Comparison of ENCODE assay signal across 28 mouse cellular contexts in genomic region chr15:87793661-87794060, GRCm38 (mm10).
"Had no signal": no experiment of that assay in that cellular context is flagged by ENCODE, and none has a peak within 500 bp of the region (broad histone marks: within the 10 kb centered on the region; RNA-seq: fewer than 3 reads in every experiment).

No protein-coding gene starts in this region.

- H3K27me3 ChIP-seq: limb, embryonic 12.5 days; limb, embryonic 13.5 days; limb, embryonic 15.5 days; liver, embryonic 12.5 days; liver, embryonic 13.5 days; liver, embryonic 15.5 days; lung, embryonic 15.5 days; megakaryocyte, embryonic 14.5 days; midbrain, embryonic 12.5 days; midbrain, embryonic 13.5 days; midbrain, embryonic 15.5 days; neural tube, embryonic 12.5 days had no signal

- DNase-seq: left cerebral cortex, postnatal 4 days; liver; liver, embryonic 13.5 days; liver, postnatal 0 days; lung, adult 18-20 months; lung, adult 2 months; lung, embryonic 14.5 days; lung, postnatal 10 days; lung, postnatal 14 days; lung, postnatal 36 days; lung, postnatal 4 days; midbrain, embryonic 14.5 days had no signal

- H3K9me3 ChIP-seq: limb, embryonic 10.5 days; limb, embryonic 12.5 days; limb, embryonic 13.5 days; limb, embryonic 15.5 days; liver, embryonic 15.5 days; lung, embryonic 15.5 days; midbrain, embryonic 10.5 days; midbrain, embryonic 12.5 days; midbrain, embryonic 13.5 days; midbrain, embryonic 15.5 days; neural tube, embryonic 12.5 days had no signal

- H3K4me3 ChIP-seq: limb, embryonic 10.5 days; limb, embryonic 12.5 days; limb, embryonic 13.5 days; limb, embryonic 15.5 days; liver, embryonic 12.5 days; liver, embryonic 13.5 days; liver, embryonic 15.5 days; lung, embryonic 15.5 days; megakaryocyte, embryonic 14.5 days; midbrain, embryonic 10.5 days; midbrain, embryonic 12.5 days; midbrain, embryonic 13.5 days; midbrain, embryonic 15.5 days; myocyte; neural tube, embryonic 12.5 days had no signal

- H3K27ac ChIP-seq: limb, embryonic 10.5 days; limb, embryonic 12.5 days; limb, embryonic 13.5 days; limb, embryonic 15.5 days; liver, embryonic 12.5 days; liver, embryonic 13.5 days; liver, embryonic 14.5 days; liver, embryonic 15.5 days; lung, embryonic 15.5 days; macrophage; midbrain, embryonic 10.5 days; midbrain, embryonic 12.5 days; midbrain, embryonic 13.5 days; midbrain, embryonic 15.5 days; neural tube, embryonic 12.5 days had no signal

- H3K4me1 ChIP-seq: limb, embryonic 10.5 days; limb, embryonic 12.5 days; limb, embryonic 13.5 days; limb, embryonic 15.5 days; liver, embryonic 12.5 days; liver, embryonic 13.5 days; liver, embryonic 15.5 days; lung, embryonic 15.5 days; megakaryocyte, embryonic 14.5 days; midbrain, embryonic 12.5 days; midbrain, embryonic 13.5 days; midbrain, embryonic 15.5 days; neural tube, embryonic 12.5 days had no signal

- H3K36me3 ChIP-seq: limb, embryonic 10.5 days; limb, embryonic 12.5 days; limb, embryonic 13.5 days; limb, embryonic 15.5 days; liver, embryonic 12.5 days; liver, embryonic 13.5 days; liver, embryonic 15.5 days; lung, embryonic 15.5 days; midbrain, embryonic 10.5 days; midbrain, embryonic 12.5 days; midbrain, embryonic 13.5 days; midbrain, embryonic 15.5 days; neural tube, embryonic 12.5 days had no signal
